Mouse (Mus musculus) CH12.LX (cell line): Measurements from ENCODE around the gene AW822073.
"Not testable (repeated sequence)": the region's sequence is repeated elsewhere in the genome, so short reads cannot be mapped to it uniquely, and the experiment has no call there.

Experiments used
- CTCF ChIP-seq, 2 experiments: IDR thresholded peaks in 1 of 2; conservative IDR thresholded peaks in 1 of 2; 2 replicates each; pipeline ENCODE4 v1.5.1; 2011 to 2012; ENCODE audit warnings: low read depth in 2 of 2, low read length in 2 of 2, improper control_type of control experiment in 1 of 2, inconsistent platforms in 1 of 2, mild to moderate bottlenecking in 1 of 2, moderate library complexity in 1 of 2
- E2F4 ChIP-seq: IDR thresholded peaks from 2 replicates; pipeline ENCODE4 v1.6.1; 2011; ENCODE audit warnings: low read depth, low read length, improper control_type of control experiment; ENCODE audit not compliant: insufficient replicate concordance
- ELF1 ChIP-seq: IDR thresholded peaks from 2 replicates; pipeline ENCODE4 v1.6.1; 2014; ENCODE audit warnings: low read depth, mild to moderate bottlenecking, inconsistent platforms, low read length, improper control_type of control experiment
- EP300 ChIP-seq: IDR thresholded peaks from 2 replicates; pipeline ENCODE4 v1.6.1; 2011; ENCODE audit warnings: low read length, improper control_type of control experiment
- GABPA ChIP-seq: IDR thresholded peaks from 2 replicates; pipeline ENCODE4 v1.6.1; 2012; ENCODE audit warnings: low read depth, low read length, improper control_type of control experiment, inconsistent platforms; ENCODE audit not compliant: insufficient replicate concordance
- KAT2A ChIP-seq: IDR thresholded peaks from 2 replicates; pipeline ENCODE4 v1.6.1; 2012; ENCODE audit warnings: low read length, improper control_type of control experiment, inconsistent platforms; ENCODE audit not compliant: insufficient replicate concordance
- PAX5 ChIP-seq: IDR thresholded peaks from 2 replicates; pipeline ENCODE4 v1.6.1; 2012; ENCODE audit warnings: low read length, inconsistent platforms, mixed read lengths
- POLR2A ChIP-seq: IDR thresholded peaks from 2 replicates; pipeline ENCODE4 v1.6.1; 2011; ENCODE audit warnings: low read depth, mild to moderate bottlenecking, improper control_type of control experiment, low read length
- RCOR1 ChIP-seq: conservative IDR thresholded peaks from 2 replicates; pipeline ENCODE4 v1.6.1; 2012; ENCODE audit warnings: low read depth, mild to moderate bottlenecking, inconsistent platforms, low read length, improper control_type of control experiment
- ZKSCAN1 ChIP-seq: IDR thresholded peaks from 2 replicates; pipeline ENCODE4 v1.6.1; 2012; ENCODE audit warnings: low read depth, inconsistent platforms, low read length, improper control_type of control experiment, borderline replicate concordance
- ZNF384 ChIP-seq: IDR thresholded peaks from 2 replicates; pipeline ENCODE4 v1.6.1; 2012; ENCODE audit warnings: low read depth, low read length, improper control_type of control experiment, inconsistent platforms

GRCm38 (mm10) chr10:58231088-58231487 lies 6.4 kb upstream of the AW822073 start:
- not testable (repeated sequence) for TF ChIP-seq EP300; CTCF (conservative IDR thresholded peaks at IDR 0.05 in 1 of 2, IDR thresholded peaks at IDR 0.05 in 1 of 2; ENCODE audit: low read depth in 2 of 2, low read length in 2 of 2); POLR2A; GABPA; ZKSCAN1; ELF1; KAT2A; E2F4; ZNF384; RCOR1; PAX5
